Mouse (Mus musculus) midbrain, embryonic 13.5 days (tissue): ENCODE results near the gene Ube2z. TPM values are rescaled to one million over a fixed set of nuclear protein-coding genes. Genes with fewer than 3 reads are reported as not detected.
A peak's percentile ranks its signal among the peaks of the same experiment; 100 is the strongest.

Source experiments
- ATAC-seq: fragments of 200-750 bp; cut with Nextera tagmentation; 2 replicates; pipeline ENCODE4 v1.8.0; 2017; ENCODE audit warnings: mild to moderate bottlenecking, moderate TSS enrichment, moderate library complexity
- H3K27ac ChIP-seq: fragments of 300-500 bp; sonication (generic); 2 replicates; pipeline ENCODE4 v1.5.1; 2015; ENCODE audit warnings: inconsistent platforms, mild to moderate bottlenecking, moderate library complexity
- H3K27me3 ChIP-seq: fragments of 300-500 bp; sonication (generic); 2 replicates; pipeline ENCODE4 v1.6.1; 2015; ENCODE audit warnings: mild to moderate bottlenecking, inconsistent platforms
- H3K36me3 ChIP-seq: fragments of 300-500 bp; sonication (generic); 2 replicates; pipeline ENCODE4 v1.6.1; 2015; ENCODE audit warnings: mild to moderate bottlenecking, inconsistent platforms
- H3K4me1 ChIP-seq: fragments of 300-500 bp; sonication (generic); replicated peaks from 2 replicates; pipeline ENCODE4 v1.6.1; 2015; ENCODE audit warnings: inconsistent platforms
- H3K4me2 ChIP-seq: fragments of 300-500 bp; sonication (generic); replicated peaks from 2 replicates; pipeline ENCODE4 v1.6.1; 2015; ENCODE audit warnings: moderate library complexity, mild to moderate bottlenecking, inconsistent platforms
- H3K4me3 ChIP-seq: fragments of 300-500 bp; sonication (generic); replicated peaks from 2 replicates; pipeline ENCODE4 v1.5.1; 2015; ENCODE audit warnings: mild to moderate bottlenecking, inconsistent platforms
- H3K9ac ChIP-seq: fragments of 300-500 bp; sonication (generic); replicated peaks from 2 replicates; pipeline ENCODE4 v1.6.1; 2015; ENCODE audit warnings: mild to moderate bottlenecking, inconsistent platforms
- H3K9me3 ChIP-seq: fragments of 300-500 bp; sonication (generic); 2 replicates; pipeline ENCODE4 v1.6.1; 2016; ENCODE audit warnings: mild to moderate bottlenecking, inconsistent platforms
- WGBS: fragments of 180-500 bp; shearing (Covaris S2); methylation state at CpG from one replicate; pipeline ENCODE4 v1.1.7; 2015; 5-methylcytosine and 5-hydroxymethylcytosine counted together
- polyA plus RNA-seq: library from polyadenylated mRNA; unstranded; fragments of >200 nt; fragmentation: Nextera tagmentation; extraction: Ambion mirVana; gene quantifications from 2 replicates; pipeline ENCODE4 v1.2.1, GENCODE M21; 2015

Ube2z gene
- polyA plus RNA-seq, 1 experiment from 2014 or later = 34.0 TPM

GRCm38 (mm10) chr11:96031701-96032100, 33.5 kb downstream of the Ube2z start:
- no peaks in the 10 kb centered on the region for H3K36me3 ChIP-seq
- peaks cover 10% of the 10 kb centered on the region; the same call in 1 of the 2 replicates for H3K27me3 ChIP-seq
- H3K4me2 ChIP-seq = no peak overlapping the region
- H3K4me3 ChIP-seq = no peak overlapping the region
- no peak for ATAC-seq
- H3K4me1 ChIP-seq = peaks cover 23% of the 10 kb centered on the region
- no peak overlapping the region for H3K9ac ChIP-seq
- 71% methylated on average over 2 of the region's 2 CpGs for WGBS
- H3K27ac ChIP-seq = no peak overlapping the region
- H3K9me3 ChIP-seq = no peaks in the 10 kb centered on the region

- 90% methylated on average over 3 of the region's 3 CpGs for WGBS
- H3K9me3 ChIP-seq = no peaks in the 10 kb centered on the region
Measured at GRCm38 (mm10) chr11:96030571-96030970, 34.6 kb downstream of the Ube2z start.

DNA sequence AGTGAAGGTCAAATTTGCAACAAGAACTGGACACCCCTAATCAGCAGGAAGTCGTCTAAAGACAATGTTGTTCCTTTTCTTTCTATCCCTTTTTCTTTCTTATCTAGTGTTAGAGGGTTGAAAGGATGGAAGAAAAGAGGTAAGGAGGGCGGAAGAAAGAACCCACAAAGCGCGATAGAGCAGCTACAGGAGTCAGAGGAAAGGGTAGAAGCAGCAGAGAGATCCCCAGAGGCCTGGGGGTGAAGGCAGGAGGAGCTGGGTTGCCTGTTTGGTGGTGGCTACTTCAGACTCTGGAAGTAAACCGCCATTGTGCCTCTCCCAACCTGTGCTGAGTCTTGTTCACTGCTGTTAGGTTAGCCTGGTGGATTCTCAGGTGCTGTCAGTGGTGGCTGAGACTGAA, 37.1 kb downstream of the Ube2z start:
- Histone ChIP-seq H3K27me3 (peaks cover 10% of the 10 kb centered on the region; the same call in 1 of the 2 replicates), H3K4me3 (no peak overlapping the region), H3K9ac (no peak overlapping the region), H3K9me3 (no peaks in the 10 kb centered on the region), H3K27ac (no peak overlapping the region), H3K4me2 (no peak overlapping the region), H3K36me3 (no peaks in the 10 kb centered on the region), H3K4me1 (no peaks in the 10 kb centered on the region)
- 58% methylated on average over 5 of the region's 5 CpGs for WGBS
- ATAC-seq = no peak

More at GRCm38 (mm10) chr11:96030571-96030970, 34.6 kb downstream of the Ube2z start:
- Histone ChIP-seq H3K27me3 (peaks cover 10% of the 10 kb centered on the region; the same call in 1 of the 2 replicates), H3K4me1 (peaks cover 12% of the 10 kb centered on the region), H3K9ac (no peak overlapping the region), H3K4me3 (no peak overlapping the region), H3K27ac (no peak overlapping the region), H3K4me2 (no peak overlapping the region), H3K36me3 (no peaks in the 10 kb centered on the region)
- ATAC-seq = no peak

DNA sequence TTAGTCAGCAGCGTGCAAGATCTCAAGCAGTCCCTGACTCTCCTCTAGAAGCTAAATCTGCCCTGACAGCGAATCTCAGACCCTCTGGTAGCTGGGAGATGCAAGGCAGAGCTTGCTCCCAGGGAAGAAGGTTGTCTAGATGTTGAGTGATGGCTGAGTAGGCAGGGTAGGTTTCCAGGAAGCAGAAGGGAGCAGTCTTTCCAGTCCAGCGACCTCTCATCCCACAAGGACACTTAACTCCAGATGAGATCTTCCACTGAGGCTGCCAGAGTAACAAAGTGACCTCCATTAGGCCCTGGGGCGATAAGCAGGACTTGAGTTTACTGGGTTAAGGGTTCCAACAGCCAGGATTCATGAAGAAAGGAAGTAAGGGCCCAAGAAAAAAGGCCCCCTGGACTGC, 44.6 kb downstream of the Ube2z start:
- ATAC-seq = no peak
- Histone ChIP-seq H3K9me3 (no peaks in the 10 kb centered on the region), H3K36me3 (no peaks in the 10 kb centered on the region), H3K27me3 (no peaks in the 10 kb centered on the region), H3K27ac (no peak overlapping the region), H3K9ac (no peak overlapping the region), H3K4me2 (no peak overlapping the region), H3K4me3 (no peak overlapping the region), H3K4me1 (no peaks in the 10 kb centered on the region)
- 81% methylated on average over 4 of the region's 4 CpGs for WGBS

DNA sequence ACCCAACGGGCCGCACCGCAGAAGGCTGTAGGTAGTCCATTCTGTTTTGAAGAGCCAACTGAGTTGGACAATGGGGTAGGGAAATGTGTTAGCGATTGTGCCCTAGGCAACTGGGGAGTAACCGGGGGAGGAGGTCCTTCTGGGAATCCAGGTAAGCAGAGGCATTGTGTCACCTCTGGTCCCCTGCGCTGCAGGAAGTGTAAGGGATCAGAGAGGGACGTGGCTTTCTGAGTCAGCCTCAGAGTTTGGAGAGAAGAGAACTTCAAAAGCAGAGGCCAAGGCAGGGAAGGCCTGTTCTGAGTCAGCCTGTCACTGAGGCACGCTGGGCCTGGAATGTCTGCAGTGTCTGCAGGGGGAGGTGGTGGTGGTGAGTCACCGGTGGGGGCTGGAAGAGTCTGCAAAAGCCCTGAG, 47.2 kb downstream of the Ube2z start:
- no peak overlapping the region for H3K4me3 ChIP-seq
- no peak overlapping the region for H3K4me2 ChIP-seq
- H3K9me3 ChIP-seq = no peaks in the 10 kb centered on the region
- H3K4me1 ChIP-seq = peaks cover under 1% of the 10 kb centered on the region
- no peaks in the 10 kb centered on the region for H3K27me3 ChIP-seq
- ATAC-seq = no peak
- H3K36me3 ChIP-seq = no peaks in the 10 kb centered on the region
- H3K9ac ChIP-seq = no peak overlapping the region
- WGBS = 17% methylated on average over 9 of the region's 9 CpGs
- H3K27ac ChIP-seq = no peak overlapping the region

DNA sequence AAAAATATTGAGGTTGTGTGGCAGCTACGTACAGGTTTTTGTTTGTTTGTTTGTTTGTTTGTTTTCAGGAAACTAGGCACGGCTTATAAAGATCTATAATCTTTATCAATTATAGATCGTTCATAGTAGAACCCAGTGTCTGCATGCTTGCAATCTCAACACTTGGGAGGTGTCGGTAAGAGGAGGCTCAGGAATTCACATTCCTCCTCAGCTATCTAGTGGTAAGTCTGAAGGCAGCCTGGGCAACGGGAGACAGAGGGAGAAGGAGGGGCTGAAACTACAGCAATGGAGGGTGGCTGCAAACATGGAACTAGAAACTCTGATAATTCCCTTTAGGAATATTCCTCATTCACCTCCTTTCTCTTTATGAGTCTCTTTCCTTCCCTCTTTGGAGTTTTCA, 49.8 kb downstream of the Ube2z start:
- ATAC-seq = no peak
- no peak overlapping the region for H3K27ac ChIP-seq
- whole genome bisulfite sequencing = 52% methylated on average over 5 of the region's 5 CpGs
- H3K27me3 ChIP-seq = no peaks in the 10 kb centered on the region
- H3K36me3 ChIP-seq = no peaks in the 10 kb centered on the region
- no peak overlapping the region for H3K4me3 ChIP-seq
- no peak overlapping the region for H3K4me2 ChIP-seq
- H3K4me1 ChIP-seq = peaks cover 9% of the 10 kb centered on the region
- no peak overlapping the region for H3K9ac ChIP-seq
- H3K9me3 ChIP-seq = no peaks in the 10 kb centered on the region

DNA sequence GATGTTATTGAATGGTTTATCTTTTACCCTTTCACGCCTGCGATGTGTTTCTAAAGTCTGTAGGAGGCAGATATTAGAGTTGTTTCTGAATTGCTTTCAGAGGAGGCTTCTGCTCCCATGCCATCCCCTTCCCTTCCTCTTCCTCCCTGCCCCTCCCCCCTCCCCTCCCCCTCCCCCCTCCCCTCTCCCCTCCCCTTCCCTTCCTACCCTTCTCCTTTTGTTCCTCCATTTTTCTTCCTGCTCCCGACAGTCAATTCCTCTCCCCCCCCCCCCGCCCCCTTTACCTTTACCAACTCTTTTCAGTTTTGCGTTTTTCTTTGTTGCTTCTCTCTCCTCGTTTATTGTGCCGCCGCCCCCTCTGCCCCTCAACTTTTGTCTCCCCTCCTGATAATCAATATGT, 53.2 kb downstream of the Ube2z start:
- H3K9ac ChIP-seq = no peak overlapping the region
- H3K4me1 ChIP-seq = peaks cover 14% of the 10 kb centered on the region
- no peaks in the 10 kb centered on the region for H3K36me3 ChIP-seq
- WGBS = 4% methylated on average over 5 of the region's 8 CpGs
- H3K9me3 ChIP-seq = no peaks in the 10 kb centered on the region
- no peaks in the 10 kb centered on the region for H3K27me3 ChIP-seq
- H3K27ac ChIP-seq = no peak overlapping the region
- H3K4me3 ChIP-seq = 0 out of 2 replicates have a peak overlapping the region, but pooled peaks have one; percentile 5
- ATAC-seq = no peak
- H3K4me2 ChIP-seq = peak overlapping the region; percentile 36

DNA sequence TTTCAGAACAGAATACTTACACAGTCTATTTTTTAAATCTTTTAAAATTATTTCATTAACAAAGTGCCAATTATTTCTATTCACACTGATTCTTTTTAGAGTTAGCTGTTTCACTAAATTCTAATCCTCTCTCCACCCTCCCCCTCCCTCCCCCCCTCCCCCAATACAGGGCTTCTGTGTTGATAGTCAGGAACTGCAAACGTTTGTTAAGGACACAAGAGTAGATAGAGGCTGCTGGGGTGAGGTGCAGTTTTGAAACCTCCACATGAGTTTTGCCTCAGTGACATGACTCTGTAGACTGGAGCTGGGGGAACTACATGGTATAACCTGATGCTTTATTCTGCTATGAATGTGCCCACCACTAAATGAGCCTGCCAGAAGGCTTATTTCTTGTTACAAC, 56.4 kb downstream of the Ube2z start:
- Histone ChIP-seq H3K27ac (no peak overlapping the region), H3K36me3 (no peaks in the 10 kb centered on the region), H3K9me3 (no peaks in the 10 kb centered on the region), H3K4me2 (no peak overlapping the region), H3K4me3 (no peak overlapping the region), H3K27me3 (no peaks in the 10 kb centered on the region), H3K9ac (no peak overlapping the region), H3K4me1 (peaks cover 19% of the 10 kb centered on the region)
- ATAC-seq = no peak
- 4% methylated on average over 1 of the region's 1 CpGs for WGBS

GRCm38 (mm10) chr11:96007516-96008235, 57.5 kb downstream of the Ube2z start:
- H3K27ac ChIP-seq = peak overlapping the region; percentile 98
- ATAC-seq = no peak
- H3K4me2 ChIP-seq = peak overlapping the region; percentile 80
- H3K27me3 ChIP-seq = no peaks in the 10 kb centered on the region
- H3K36me3 ChIP-seq = no peaks in the 10 kb centered on the region
- H3K9me3 ChIP-seq = no peaks in the 10 kb centered on the region
- H3K4me3 ChIP-seq = peak overlapping the region; percentile 88
- H3K4me1 ChIP-seq = peaks cover 25% of the 10 kb centered on the region
- peak overlapping the region; percentile 91 for H3K9ac ChIP-seq
- WGBS = under 1% methylated on average over 33 of the region's 33 CpGs

- Histone ChIP-seq H3K4me3 (peak overlapping the region; percentile 88), H3K27me3 (no peaks in the 10 kb centered on the region), H3K9me3 (no peaks in the 10 kb centered on the region), H3K4me1 (peaks cover 26% of the 10 kb centered on the region), H3K27ac (peak overlapping the region; percentile 98), H3K36me3 (no peaks in the 10 kb centered on the region), H3K4me2 (peak overlapping the region; percentile 80), H3K9ac (peak overlapping the region; percentile 91)
- 1% methylated on average over 52 of the region's 67 CpGs for WGBS
- ATAC-seq = peak; percentile 86
Measured at GRCm38 (mm10) chr11:96006852-96007515, 58.2 kb downstream of the Ube2z start.

GRCm38 (mm10) chr11:96006367-96006851, 58.8 kb downstream of the Ube2z start:
- peak overlapping the region; percentile 91 for H3K9ac ChIP-seq
- no peaks in the 10 kb centered on the region for H3K36me3 ChIP-seq
- H3K27ac ChIP-seq = peak overlapping the region; percentile 98
- H3K27me3 ChIP-seq = no peaks in the 10 kb centered on the region
- ATAC-seq = peak; percentile 57
- H3K4me2 ChIP-seq = peak overlapping the region; percentile 80
- H3K9me3 ChIP-seq = no peaks in the 10 kb centered on the region
- WGBS = under 1% methylated on average over 33 of the region's 33 CpGs
- peaks cover 32% of the 10 kb centered on the region for H3K4me1 ChIP-seq
- H3K4me3 ChIP-seq = peak overlapping the region; percentile 88
